Mouse (Mus musculus): Measurements from ENCODE around the gene Jtb. TPM values are rescaled to one million over a fixed set of nuclear protein-coding genes. Genes with fewer than 3 reads are reported as not detected.
A peak's percentile ranks its signal among the peaks of the same experiment; 100 is the strongest.

Jtb gene
- polyA plus RNA-seq, 1 experiment: 36.1 TPM

GRCm38 (mm10) chr3:90224331-90224730 lies 7.1 kb upstream of the Jtb start:
- Histone ChIP-seq H3K4me3 (ENCODE audit: insufficient read depth, poor library complexity, severe bottlenecking) (no peak overlapping the region), H3K79me2 (ENCODE audit: control insufficient read depth, insufficient read depth) (no peaks in the 10 kb centered on the region), H3K36me3 (ENCODE audit: control insufficient read depth, insufficient read depth) (peaks cover 6% of the 10 kb centered on the region), H3K79me3 (ENCODE audit: low read depth) (no peaks in the 10 kb centered on the region), H3K27me3 (ENCODE audit: control insufficient read depth, insufficient read depth, insufficient read length) (no peaks in the 10 kb centered on the region), H3ac (ENCODE audit: control insufficient read depth, insufficient read length, low read depth) (no peak overlapping the region)
- no peak for TF ChIP-seq MAX (IDR thresholded peaks at IDR 0.05)
- TF ChIP-seq USF1 (IDR thresholded peaks at IDR 0.05; ENCODE audit: low read depth): no peak
- no peak for TF ChIP-seq MYOD1 (IDR thresholded peaks at IDR 0.05; ENCODE audit: control insufficient read depth, insufficient read length, low read depth)
- TF ChIP-seq MYOG (IDR thresholded peaks at IDR 0.05; ENCODE audit: control insufficient read depth, extremely low read depth, insufficient read length): no peak
- TF ChIP-seq FOSL1 (IDR thresholded peaks at IDR 0.05; ENCODE audit: insufficient read depth, low read length, poor library complexity, severe bottlenecking): no peak
- TF ChIP-seq CEBPB (IDR thresholded peaks at IDR 0.05; ENCODE audit: low read depth): no peak
- TF ChIP-seq CTCF (IDR thresholded peaks at IDR 0.05; ENCODE audit: control insufficient read depth, insufficient read depth, insufficient read length): no peak

GRCm38 (mm10) chr3:90231075-90231474 lies 322 bp upstream of the Jtb start:
- Histone ChIP-seq H3K36me3 (ENCODE audit: control insufficient read depth, insufficient read depth) (peaks cover 21% of the 10 kb centered on the region), H3K27me3 (ENCODE audit: control insufficient read depth, insufficient read depth, insufficient read length) (no peaks in the 10 kb centered on the region), H3K79me2 (ENCODE audit: control insufficient read depth, insufficient read depth) (peaks cover 16% of the 10 kb centered on the region), H3K79me3 (ENCODE audit: low read depth) (peaks cover 3% of the 10 kb centered on the region), H3ac (ENCODE audit: control insufficient read depth, insufficient read length, low read depth) (peak overlapping the region; percentile 70), H3K4me3 (ENCODE audit: insufficient read depth, poor library complexity, severe bottlenecking) (peak overlapping the region; percentile 85)
- no peak for TF ChIP-seq FOSL1 (IDR thresholded peaks at IDR 0.05; ENCODE audit: insufficient read depth, low read length, poor library complexity, severe bottlenecking)
- TF ChIP-seq MYOD1 (IDR thresholded peaks at IDR 0.05; ENCODE audit: control insufficient read depth, insufficient read length, low read depth): no peak
- TF ChIP-seq CEBPB (IDR thresholded peaks at IDR 0.05; ENCODE audit: low read depth): no peak
- no peak for TF ChIP-seq CTCF (IDR thresholded peaks at IDR 0.05; ENCODE audit: control insufficient read depth, insufficient read depth, insufficient read length)
- TF ChIP-seq USF1 (IDR thresholded peaks at IDR 0.05; ENCODE audit: low read depth): no peak
- no peak for TF ChIP-seq MAX (IDR thresholded peaks at IDR 0.05)
- TF ChIP-seq MYOG (IDR thresholded peaks at IDR 0.05; ENCODE audit: control insufficient read depth, extremely low read depth, insufficient read length): no peak

- Histone ChIP-seq H3K4me3 (ENCODE audit: insufficient read depth, poor library complexity, severe bottlenecking) (no peak overlapping the region), H3K79me2 (ENCODE audit: control insufficient read depth, insufficient read depth) (no peaks in the 10 kb centered on the region), H3K27me3 (ENCODE audit: control insufficient read depth, insufficient read depth, insufficient read length) (no peaks in the 10 kb centered on the region), H3K79me3 (ENCODE audit: low read depth) (no peaks in the 10 kb centered on the region), H3K36me3 (ENCODE audit: control insufficient read depth, insufficient read depth) (no peaks in the 10 kb centered on the region), H3ac (ENCODE audit: control insufficient read depth, insufficient read length, low read depth) (no peak overlapping the region)
- no peak for TF ChIP-seq MYOD1 (IDR thresholded peaks at IDR 0.05; ENCODE audit: control insufficient read depth, insufficient read length, low read depth)
- TF ChIP-seq CTCF (IDR thresholded peaks at IDR 0.05; ENCODE audit: control insufficient read depth, insufficient read depth, insufficient read length): no peak
- no peak for TF ChIP-seq MYOG (IDR thresholded peaks at IDR 0.05; ENCODE audit: control insufficient read depth, extremely low read depth, insufficient read length)
- no peak for TF ChIP-seq MAX (IDR thresholded peaks at IDR 0.05)
- TF ChIP-seq USF1 (IDR thresholded peaks at IDR 0.05; ENCODE audit: low read depth): no peak
- TF ChIP-seq CEBPB (IDR thresholded peaks at IDR 0.05; ENCODE audit: low read depth): no peak
- TF ChIP-seq FOSL1 (IDR thresholded peaks at IDR 0.05; ENCODE audit: insufficient read depth, low read length, poor library complexity, severe bottlenecking): no peak
Measured at GRCm38 (mm10) chr3:90241251-90241650, 9.9 kb downstream of the Jtb start.

DNA sequence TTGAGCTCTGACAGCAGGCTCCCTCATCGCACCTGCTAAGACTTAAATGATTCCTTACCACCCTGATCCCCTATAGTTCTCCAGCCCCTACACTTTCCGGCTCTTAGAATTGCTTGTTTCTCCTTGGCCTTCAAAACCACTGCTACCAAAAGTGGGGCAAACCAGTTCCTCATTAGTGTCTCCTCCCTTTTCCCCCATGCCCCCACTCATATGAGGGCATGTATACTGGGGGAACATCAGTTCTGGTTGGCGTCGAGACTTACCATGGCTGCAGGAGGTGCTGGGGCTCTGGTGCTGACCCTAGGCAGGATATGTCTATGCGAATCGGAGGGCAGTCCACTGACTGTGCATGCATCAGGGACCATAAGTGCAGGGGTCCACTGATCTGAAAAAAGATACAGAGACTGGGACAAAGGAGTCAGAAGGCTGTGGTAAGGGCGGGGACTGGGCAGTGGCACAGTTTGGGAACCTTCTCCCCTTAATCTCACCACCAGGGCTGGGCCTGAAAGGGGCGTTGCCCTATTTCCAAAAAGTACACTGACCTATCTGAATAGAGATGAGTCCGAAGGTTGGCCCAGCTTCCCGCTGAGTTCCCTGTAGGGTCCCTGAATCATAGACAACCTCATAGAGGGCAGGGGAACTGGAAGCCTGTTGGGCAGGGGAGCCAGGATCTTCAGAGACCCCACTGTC lies 10.4 kb downstream of the Jtb start:
- Histone ChIP-seq H3K27me3 (ENCODE audit: control insufficient read depth, insufficient read depth, insufficient read length) (no peaks in the 10 kb centered on the region), H3ac (ENCODE audit: control insufficient read depth, insufficient read length, low read depth) (no peak overlapping the region), H3K36me3 (ENCODE audit: control insufficient read depth, insufficient read depth) (no peaks in the 10 kb centered on the region), H3K79me3 (ENCODE audit: low read depth) (no peaks in the 10 kb centered on the region), H3K79me2 (ENCODE audit: control insufficient read depth, insufficient read depth) (no peaks in the 10 kb centered on the region), H3K4me3 (ENCODE audit: insufficient read depth, poor library complexity, severe bottlenecking) (no peak overlapping the region)
- TF ChIP-seq MYOG (IDR thresholded peaks at IDR 0.05; ENCODE audit: control insufficient read depth, extremely low read depth, insufficient read length): no peak
- no peak for TF ChIP-seq FOSL1 (IDR thresholded peaks at IDR 0.05; ENCODE audit: insufficient read depth, low read length, poor library complexity, severe bottlenecking)

DNA sequence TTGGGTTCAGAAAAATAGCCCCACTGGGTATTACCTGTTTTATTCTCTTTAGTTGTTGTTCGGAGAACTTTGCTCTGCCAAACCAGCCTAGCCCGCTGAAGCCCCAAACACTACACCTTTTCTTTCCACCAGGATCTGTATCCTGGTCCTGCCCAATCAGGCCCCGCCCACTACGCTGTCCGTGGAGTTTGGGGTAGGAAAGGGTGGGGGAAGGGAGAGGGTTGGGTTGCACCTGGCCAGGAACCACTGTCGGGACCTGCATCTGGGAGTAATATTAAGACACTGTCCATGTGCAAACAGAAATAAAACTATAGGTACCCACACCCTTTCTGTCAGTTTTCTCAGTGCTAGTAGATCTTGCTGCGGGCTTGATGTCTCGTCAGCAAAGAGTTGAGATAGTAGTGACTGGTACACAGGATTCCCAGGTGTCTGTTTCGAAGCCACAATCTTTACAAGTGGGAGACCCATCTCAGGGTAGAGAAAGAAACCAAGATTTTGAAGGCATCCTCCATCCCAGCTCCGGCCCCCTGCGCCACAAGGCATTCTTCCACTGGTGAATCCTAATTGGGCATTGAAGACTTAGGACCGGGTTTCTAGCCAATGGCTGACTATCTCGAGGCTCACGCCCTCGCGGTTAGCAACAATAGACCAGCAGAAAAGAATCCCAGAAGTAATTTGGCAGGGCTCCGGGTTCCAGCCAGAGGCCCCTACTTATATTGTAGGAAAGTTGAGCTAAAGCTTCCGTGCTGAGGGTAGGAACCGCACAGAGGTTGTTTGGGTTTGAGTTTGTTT lies 11.8 kb downstream of the Jtb start, which contains the start of gene Creb3l4:
Creb3l4 (minus strand) TSS at position 529 of the 792 bp plus-strand sequence.
- peaks cover 2% of the 10 kb centered on the region for H3K79me2 ChIP-seq (ENCODE audit: control insufficient read depth, insufficient read depth)
- H3K79me3 ChIP-seq (ENCODE audit: low read depth): no peaks in the 10 kb centered on the region
- no peaks in the 10 kb centered on the region for H3K36me3 ChIP-seq (ENCODE audit: control insufficient read depth, insufficient read depth)
- no peak within 1 kb of the TSS for H3ac ChIP-seq (ENCODE audit: control insufficient read depth, insufficient read length, low read depth)
- no peak within 1 kb of the TSS for H3K4me3 ChIP-seq (ENCODE audit: insufficient read depth, poor library complexity, severe bottlenecking)
- TF ChIP-seq USF1 (IDR thresholded peaks at IDR 0.05; ENCODE audit: low read depth): no peak
- TF ChIP-seq FOSL1 (IDR thresholded peaks at IDR 0.05; ENCODE audit: insufficient read depth, low read length, poor library complexity, severe bottlenecking): no peak
- TF ChIP-seq MYOD1 (IDR thresholded peaks at IDR 0.05; ENCODE audit: control insufficient read depth, insufficient read length, low read depth): no peak
- TF ChIP-seq MAX (IDR thresholded peaks at IDR 0.05): no peak
- TF ChIP-seq CEBPB (IDR thresholded peaks at IDR 0.05; ENCODE audit: low read depth): no peak
- TF ChIP-seq CTCF (IDR thresholded peaks at IDR 0.05; ENCODE audit: control insufficient read depth, insufficient read depth, insufficient read length): no peak
- no peaks in the 10 kb centered on the region for H3K27me3 ChIP-seq (ENCODE audit: control insufficient read depth, insufficient read depth, insufficient read length)
